Mouse (Mus musculus) brain, embryonic 14.5 days (tissue): ENCODE results near the gene Nxph1.

Experiments used
- CTCF ChIP-seq: fragments of 200-500 bp; IDR thresholded peaks from 2 replicates; pipeline ENCODE4 v1.5.1; 2012; ENCODE audit warnings: inconsistent platforms, mild to moderate bottlenecking, moderate library complexity, borderline replicate concordance; ENCODE audit not compliant: insufficient read depth, insufficient read length; ENCODE audit errors: extremely low read depth
- POLR2A ChIP-seq: fragments of 200-500 bp; IDR thresholded peaks from 2 replicates; pipeline ENCODE4 v1.6.1; 2012; ENCODE audit warnings: mild to moderate bottlenecking, inconsistent platforms, borderline replicate concordance; ENCODE audit not compliant: poor library complexity, insufficient read depth, insufficient read length, severe bottlenecking; ENCODE audit errors: extremely low read depth

DNA sequence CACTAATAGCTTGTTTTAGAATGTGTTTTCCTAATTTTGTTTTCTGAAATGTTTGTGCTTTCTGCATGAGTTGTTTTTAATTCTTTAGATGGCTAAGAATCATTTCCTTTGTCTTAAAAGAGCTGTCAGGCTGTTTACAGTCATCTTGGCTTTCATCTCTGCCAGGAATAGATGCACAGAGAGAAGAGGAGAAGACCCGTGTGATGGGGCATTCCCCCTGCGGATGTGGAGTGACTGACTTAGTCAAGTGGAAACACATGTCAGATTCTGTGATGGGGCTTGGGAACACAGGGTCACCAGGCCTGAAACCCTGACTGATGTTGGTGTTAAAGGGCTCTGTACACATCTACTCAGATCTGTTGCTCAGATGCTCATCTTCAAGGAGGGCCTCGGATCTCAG is 40.3 kb upstream of the Nxph1 start:
- TF ChIP-seq POLR2A = no peak
- no peak for TF ChIP-seq CTCF
